Mouse (Mus musculus): ENCODE measurements around the gene Gna12. TPM values are rescaled to one million over a fixed set of nuclear protein-coding genes. Genes with fewer than 3 reads are reported as not detected.

The Gna12 gene
- polyA plus RNA-seq, 1 experiment, result 122 TPM

GRCm38 (mm10) chr5:140731040-140731797, 99.0 kb downstream of the Gna12 start:
- no peak for DNase-seq (ENCODE audit: low read depth)

GRCm38 (mm10) chr5:140726946-140727740, 103.1 kb downstream of the Gna12 start:
- no peak for TF ChIP-seq CTCF (IDR thresholded peaks at IDR 0.05; ENCODE audit: borderline replicate concordance, extremely low read depth, insufficient read depth, insufficient read length)
- no peak for TF ChIP-seq POLR2A (IDR thresholded peaks at IDR 0.05; ENCODE audit: borderline replicate concordance, extremely low read depth, insufficient read depth, insufficient read length, poor library complexity, severe bottlenecking)
- DNase-seq (ENCODE audit: low read depth), result peak; percentile 27

More at GRCm38 (mm10) chr5:140731040-140731797, 99.0 kb downstream of the Gna12 start:
- no peak for TF ChIP-seq CTCF (IDR thresholded peaks at IDR 0.05; ENCODE audit: borderline replicate concordance, extremely low read depth, insufficient read depth, insufficient read length)
- TF ChIP-seq POLR2A (IDR thresholded peaks at IDR 0.05; ENCODE audit: borderline replicate concordance, extremely low read depth, insufficient read depth, insufficient read length, poor library complexity, severe bottlenecking), result no peak

DNA sequence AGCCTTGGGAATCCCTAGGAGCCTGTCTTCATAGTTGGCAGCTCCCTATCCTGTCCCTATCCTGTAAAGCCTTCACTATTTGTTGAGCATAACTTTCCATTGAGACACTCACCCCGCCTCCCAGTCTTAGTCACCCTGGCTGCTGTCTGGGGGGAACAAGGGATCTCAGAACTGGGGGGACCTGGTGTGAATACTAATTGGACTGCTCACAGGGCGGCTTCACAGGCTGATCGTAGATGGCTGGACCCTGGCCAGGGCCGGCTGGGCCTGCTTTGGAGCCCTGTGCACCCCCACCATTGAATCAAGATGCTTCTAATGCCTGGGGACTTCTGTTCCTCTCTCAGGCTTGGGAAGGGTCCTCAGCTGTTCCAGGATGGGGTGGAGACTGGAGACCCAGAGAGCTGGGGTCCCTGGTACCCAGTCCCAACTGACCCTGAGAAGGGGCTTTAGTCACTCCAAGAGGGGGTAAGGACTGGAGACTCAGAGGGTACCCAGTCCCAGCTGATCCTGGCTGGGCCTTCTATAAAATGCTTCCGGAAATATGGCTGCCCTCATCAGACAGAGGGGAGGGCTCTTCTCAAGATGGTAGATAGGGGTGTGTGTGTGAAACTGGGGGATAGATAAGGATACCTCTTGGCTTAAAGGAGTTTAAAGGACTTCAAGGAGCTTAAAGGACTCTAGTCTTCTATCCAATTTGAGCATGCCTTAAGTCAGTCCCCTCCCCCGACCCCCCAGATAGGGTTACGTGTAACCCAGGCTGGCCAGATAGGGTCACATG, 104.0 kb downstream of the Gna12 start:
- peak; percentile 96 for DNase-seq (ENCODE audit: low read depth)
- no peak for TF ChIP-seq POLR2A (IDR thresholded peaks at IDR 0.05; ENCODE audit: borderline replicate concordance, extremely low read depth, insufficient read depth, insufficient read length, poor library complexity, severe bottlenecking)
- TF ChIP-seq CTCF (IDR thresholded peaks at IDR 0.05; ENCODE audit: borderline replicate concordance, extremely low read depth, insufficient read depth, insufficient read length), result no peak

GRCm38 (mm10) chr5:140723822-140724221, 106.4 kb downstream of the Gna12 start, which contains the start of gene Amz1:
TSS of gene Amz1 (plus strand) at chr5:140724127.
- 0 out of 2 replicates have a peak, but pooled peaks have one; percentile 6 for TF ChIP-seq CTCF (IDR thresholded peaks at IDR 0.05; ENCODE audit: borderline replicate concordance, extremely low read depth, insufficient read depth, insufficient read length)
- no peak for TF ChIP-seq POLR2A (IDR thresholded peaks at IDR 0.05; ENCODE audit: borderline replicate concordance, extremely low read depth, insufficient read depth, insufficient read length, poor library complexity, severe bottlenecking)
- DNase-seq (ENCODE audit: low read depth), result peak; percentile 95

- DNase-seq (ENCODE audit: low read depth), result no peak
- no peak for TF ChIP-seq POLR2A (IDR thresholded peaks at IDR 0.05; ENCODE audit: borderline replicate concordance, extremely low read depth, insufficient read depth, insufficient read length, poor library complexity, severe bottlenecking)
- TF ChIP-seq CTCF (IDR thresholded peaks at IDR 0.05; ENCODE audit: borderline replicate concordance, extremely low read depth, insufficient read depth, insufficient read length), result no peak
Observed at GRCm38 (mm10) chr5:140722121-140722520, 108.1 kb downstream of the Gna12 start.

GRCm38 (mm10) chr5:140720773-140721172, 109.5 kb downstream of the Gna12 start:
- DNase-seq (ENCODE audit: low read depth), result no peak
- TF ChIP-seq CTCF (IDR thresholded peaks at IDR 0.05; ENCODE audit: borderline replicate concordance, extremely low read depth, insufficient read depth, insufficient read length), result no peak
- no peak for TF ChIP-seq POLR2A (IDR thresholded peaks at IDR 0.05; ENCODE audit: borderline replicate concordance, extremely low read depth, insufficient read depth, insufficient read length, poor library complexity, severe bottlenecking)

- TF ChIP-seq CTCF (IDR thresholded peaks at IDR 0.05; ENCODE audit: borderline replicate concordance, extremely low read depth, insufficient read depth, insufficient read length) (no peak), POLR2A (IDR thresholded peaks at IDR 0.05; ENCODE audit: borderline replicate concordance, extremely low read depth, insufficient read depth, insufficient read length, poor library complexity, severe bottlenecking) (no peak)
- DNase-seq (ENCODE audit: low read depth), result no peak
Observed at GRCm38 (mm10) chr5:140711040-140711439, 119.2 kb downstream of the Gna12 start.

GRCm38 (mm10) chr5:140710315-140710714, 119.9 kb downstream of the Gna12 start:
- no peak for DNase-seq (ENCODE audit: low read depth)
- TF ChIP-seq CTCF (IDR thresholded peaks at IDR 0.05; ENCODE audit: borderline replicate concordance, extremely low read depth, insufficient read depth, insufficient read length) (no peak), POLR2A (IDR thresholded peaks at IDR 0.05; ENCODE audit: borderline replicate concordance, extremely low read depth, insufficient read depth, insufficient read length, poor library complexity, severe bottlenecking) (no peak)

Other genes starting within 250 kb of the Gna12 start
- 55.8 and 73.4 TPM in 2 replicates for gene Lfng, start 223.1 kb downstream of the Gna12 start, polyA plus RNA-seq (2012; rRNA removed)
- 164 and 280 TPM in 2 replicates for gene Ttyh3, start 181.4 kb downstream of the Gna12 start, polyA plus RNA-seq (2012; rRNA removed)
- gene Iqce, start 128.1 kb downstream of the Gna12 start, polyA plus RNA-seq (2012; rRNA removed), result 42.4 and 49.9 TPM in 2 replicates
- 28.6 and 34.3 TPM in 2 replicates for gene Brat1, start 125.4 kb downstream of the Gna12 start, polyA plus RNA-seq (2012; rRNA removed)
- gene Amz1, start 106.3 kb downstream of the Gna12 start, polyA plus RNA-seq (2012; rRNA removed), result 3.2 and 3.5 TPM in 2 replicates
- gene Card11, start 170.2 kb upstream of the Gna12 start, polyA plus RNA-seq (2012; rRNA removed), result 0.06 and 0.16 TPM in 2 replicates